ENCODE assay signal across 38 mouse cellular contexts in the genomic region with DNA sequence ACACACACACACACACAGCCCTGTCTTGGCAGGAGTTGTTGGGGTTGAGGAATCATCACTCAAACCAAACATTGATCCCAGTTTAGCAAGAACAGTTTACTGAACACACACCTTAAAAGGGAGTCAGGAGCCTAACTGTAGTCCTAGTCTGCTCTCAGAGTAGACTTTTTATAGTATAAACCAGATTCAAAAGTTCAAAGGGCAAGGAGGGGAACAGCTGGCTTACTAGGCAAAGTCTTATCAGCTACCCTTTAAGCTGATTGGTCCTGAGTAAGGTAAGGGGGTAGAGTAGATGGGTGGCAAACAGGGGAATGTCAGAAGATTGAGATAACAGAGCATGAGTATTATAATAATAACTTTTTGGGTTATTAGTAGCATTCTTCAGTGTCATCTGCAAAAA. TPM values are rescaled to one million over a fixed set of nuclear protein-coding genes. Genes with fewer than 3 reads are reported as not detected.
"Had no signal": no experiment of that assay in that cellular context is flagged by ENCODE, and none has a peak within 500 bp of the region (broad histone marks: within the 10 kb centered on the region; RNA-seq: fewer than 3 reads in every experiment).

No protein-coding gene starts in this region.

- H3K9me3 ChIP-seq: heart, embryonic 10.5 days; heart, embryonic 12.5 days; hindbrain, embryonic 10.5 days; hindbrain, embryonic 12.5 days; kidney, embryonic 15.5 days; limb, embryonic 13.5 days; limb, embryonic 15.5 days had no signal

- ATAC-seq: forebrain, embryonic 16.5 days; hindbrain, embryonic 16.5 days; inflammation-experienced regulatory T-cells, adult 6 months had no signal

- H3K4me2 ChIP-seq: heart, embryonic 12.5 days; hindbrain, embryonic 12.5 days; hindbrain, embryonic 14.5 days; kidney, embryonic 15.5 days; limb, embryonic 13.5 days; limb, embryonic 15.5 days had no signal

- H3K27ac ChIP-seq: gastrocnemius, adult 2 months; heart, embryonic 10.5 days; hindbrain, embryonic 10.5 days; hindbrain, embryonic 12.5 days; hindbrain, embryonic 14.5 days; kidney, embryonic 15.5 days; kidney, postnatal 0 days; layer of hippocampus, adult 2 months; limb, embryonic 13.5 days; limb, embryonic 15.5 days; liver, embryonic 14.5 days had no signal

- DNase-seq: gastrocnemius, adult 2 months; gastrocnemius, postnatal 10 days; gastrocnemius, postnatal 25 days; heart, postnatal 10 days; heart, postnatal 4 days; kidney, adult 11 months; kidney, adult 2 months; kidney, adult 9 months; kidney, postnatal 14 days; kidney, postnatal 36 days; left cerebral cortex, postnatal 4 days had no signal

- H3K9ac ChIP-seq: heart, embryonic 12.5 days; hindbrain, embryonic 12.5 days; hindbrain, embryonic 14.5 days; kidney, embryonic 15.5 days; limb, embryonic 13.5 days; limb, embryonic 15.5 days; liver, embryonic 14.5 days had no signal

- H3K4me3 ChIP-seq: gastrocnemius, adult 2 months; heart, embryonic 10.5 days; heart, embryonic 12.5 days; hindbrain, embryonic 10.5 days; hindbrain, embryonic 12.5 days; kidney, embryonic 15.5 days; layer of hippocampus, adult 2 months; limb, embryonic 13.5 days; limb, embryonic 15.5 days had no signal

- H3K27me3 ChIP-seq: heart, embryonic 12.5 days; hindbrain, embryonic 12.5 days; kidney, embryonic 15.5 days; limb, embryonic 13.5 days; limb, embryonic 15.5 days had no signal

- H3K4me1 ChIP-seq: heart, embryonic 10.5 days; heart, embryonic 12.5 days; hindbrain, embryonic 10.5 days; hindbrain, embryonic 12.5 days; kidney, embryonic 15.5 days; limb, embryonic 13.5 days; limb, embryonic 15.5 days had no signal

- H3K36me3 ChIP-seq: heart, embryonic 10.5 days; heart, embryonic 12.5 days; hindbrain, embryonic 10.5 days; hindbrain, embryonic 12.5 days; kidney, embryonic 15.5 days; limb, embryonic 13.5 days; limb, embryonic 15.5 days had no signal

RNA-seq across cellular contexts. Expression of a gene that starts 28.7 kb away (rescaled TPM):
- total RNA-seq: gastrocnemius, adult 2 months; gastrocnemius, postnatal 10 days; gastrocnemius, postnatal 25 days; gastrocnemius, postnatal 4 days; granulocyte monocyte progenitor cell, adult 5-6 weeks; heart, adult 8-10 months; heart, postnatal 10 days; heart, postnatal 25 days; heart, postnatal 4 days; layer of hippocampus, adult 2 months; layer of hippocampus, postnatal 25 days; left cerebral cortex, adult 8-10 months; left cerebral cortex, postnatal 25 days had no signal
- polyA plus RNA-seq: frontal cortex, adult 2 months; heart, embryonic 10.5 days; heart, embryonic 12.5 days; heart, embryonic 14.5 days; heart, embryonic 16.5 days; hindbrain, embryonic 10.5 days; hindbrain, embryonic 12.5 days; inflammation-experienced regulatory T-cells, adult 6 months; kidney, adult 2 months; kidney, embryonic 15.5 days; kidney, postnatal 0 days; large intestine, adult 2 months; limb, embryonic 11.5 days; limb, embryonic 13.5 days; limb, embryonic 15.5 days; liver, embryonic 14.5 days; liver, embryonic 16.5 days had no signal

RNA-seq across cellular contexts. Expression of a gene that starts 53.9 kb away (rescaled TPM):
- total RNA-seq: granulocyte monocyte progenitor cell, adult 5-6 weeks had no signal
- polyA plus RNA-seq: inflammation-experienced regulatory T-cells, adult 6 months had no signal
